Mouse (Mus musculus): Measurements from ENCODE around the gene Prkacb.

GRCm38 (mm10) chr3:146680625-146681024, 132.2 kb downstream of the Prkacb start:
- TF ChIP-seq EP300 (IDR thresholded peaks at IDR 0.05), result no peak
- no peak for TF ChIP-seq CTCF (IDR thresholded peaks at IDR 0.05)

Data from lung, postnatal 0 days (tissue).